Mouse (Mus musculus) stomach, embryonic 16.5 days (tissue): ENCODE measurements around the gene Olfr1394. TPM values are rescaled to one million over a fixed set of nuclear protein-coding genes. Genes with fewer than 3 reads are reported as not detected.
"Not testable (repeated sequence)": the region's sequence is repeated elsewhere in the genome, so short reads cannot be mapped to it uniquely, and the experiment has no call there.

Source experiments
- ATAC-seq: fragments of 200-750 bp; cut with Nextera tagmentation; 2 replicates; pipeline ENCODE4 v1.8.0; 2017; ENCODE audit warnings: moderate number of reproducible peaks, moderate TSS enrichment; ENCODE audit not compliant: insufficient read depth, low FRiP score
- H3K27ac ChIP-seq: fragments of 300-500 bp; sonication (generic); 2 replicates; pipeline ENCODE4 v1.5.1; 2014; ENCODE audit warnings: low read length
- H3K27me3 ChIP-seq: fragments of 300-500 bp; sonication (generic); 2 replicates; pipeline ENCODE4 v1.6.1; 2014; ENCODE audit warnings: low read length, control low read depth, mixed read lengths; ENCODE audit not compliant: control insufficient read depth, insufficient read depth
- H3K36me3 ChIP-seq: fragments of 300-500 bp; sonication (generic); 2 replicates; pipeline ENCODE4 v1.6.1; 2014; ENCODE audit warnings: low read length; ENCODE audit not compliant: control insufficient read depth, insufficient read depth
- H3K4me1 ChIP-seq: fragments of 300-500 bp; sonication (generic); 2 replicates; pipeline ENCODE4 v1.6.1; 2014; ENCODE audit warnings: low read length, control low read depth, mixed read lengths; ENCODE audit not compliant: control insufficient read depth, insufficient read depth
- H3K4me2 ChIP-seq: fragments of 300-500 bp; sonication (generic); 2 replicates; pipeline ENCODE4 v1.6.1; 2014; ENCODE audit warnings: low read depth, low read length, mixed read lengths
- H3K4me3 ChIP-seq: fragments of 300-500 bp; sonication (generic); replicated peaks from 2 replicates; pipeline ENCODE4 v1.5.1; 2014; ENCODE audit warnings: mild to moderate bottlenecking, low read length
- H3K9ac ChIP-seq: fragments of 300-500 bp; sonication (generic); 2 replicates; pipeline ENCODE4 v1.6.1; 2014; ENCODE audit warnings: low read length
- H3K9me3 ChIP-seq: fragments of 300-500 bp; sonication (generic); replicated peaks from 2 replicates; pipeline ENCODE4 v1.6.1; 2016; ENCODE audit warnings: low read length, control low read depth; ENCODE audit not compliant: control insufficient read depth
- WGBS: fragments of 180-500 bp; shearing (Covaris S2); extraction: QIAGEN DNeasy Blood & Tissue Kit; methylation state at CpG from one replicate; pipeline ENCODE4 v1.1.7; 2014; 5-methylcytosine and 5-hydroxymethylcytosine counted together
- polyA plus RNA-seq: library from polyadenylated mRNA; unstranded; fragments of >200 nt; fragmentation: Nextera tagmentation; extraction: Ambion mirVana; gene quantifications from 2 replicates; pipeline ENCODE4 v1.2.1, GENCODE M21; 2015

The Olfr1394 gene
- polyA plus RNA-seq, 1 experiment from 2014 or later = not detected

DNA sequence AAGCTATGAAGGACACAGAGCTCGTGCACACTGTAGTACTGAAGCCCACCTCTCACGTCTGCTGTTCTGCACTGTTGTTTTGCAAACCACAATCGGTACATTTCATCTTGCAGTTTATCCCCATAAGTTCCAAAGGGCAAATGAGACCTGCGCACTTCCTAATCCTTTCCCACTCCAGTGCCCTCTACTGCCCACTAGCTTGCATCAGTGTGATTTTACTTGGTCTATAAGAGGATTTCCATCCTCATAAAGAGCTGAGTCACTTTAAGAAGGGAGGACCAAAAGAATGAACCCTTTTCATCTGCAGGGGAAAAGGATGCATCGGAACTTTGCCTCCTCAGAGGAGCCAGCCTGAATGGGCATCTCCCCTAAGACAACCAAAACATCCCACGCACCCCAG is 32.3 kb downstream of the Olfr1394 start:
- Histone ChIP-seq H3K27me3 (no peaks in the 10 kb centered on the region), H3K27ac (no peak overlapping the region), H3K9me3 (no peaks in the 10 kb centered on the region), H3K4me3 (no peak overlapping the region), H3K9ac (no peak overlapping the region), H3K4me2 (no peak overlapping the region), H3K4me1 (no peaks in the 10 kb centered on the region), H3K36me3 (no peaks in the 10 kb centered on the region)
- 75% methylated on average over 6 of the region's 6 CpGs for WGBS
- ATAC-seq = no peak

GRCm38 (mm10) chr11:49186955-49187488 is 32.8 kb downstream of the Olfr1394 start, which contains the start of gene Btnl9:
Gene Btnl9 (minus strand): TSS chr11:49187159.
- ATAC-seq = no peak
- 69% methylated on average over 8 of the region's 8 CpGs for WGBS
- no peaks in the 10 kb centered on the region for H3K27me3 ChIP-seq

DNA sequence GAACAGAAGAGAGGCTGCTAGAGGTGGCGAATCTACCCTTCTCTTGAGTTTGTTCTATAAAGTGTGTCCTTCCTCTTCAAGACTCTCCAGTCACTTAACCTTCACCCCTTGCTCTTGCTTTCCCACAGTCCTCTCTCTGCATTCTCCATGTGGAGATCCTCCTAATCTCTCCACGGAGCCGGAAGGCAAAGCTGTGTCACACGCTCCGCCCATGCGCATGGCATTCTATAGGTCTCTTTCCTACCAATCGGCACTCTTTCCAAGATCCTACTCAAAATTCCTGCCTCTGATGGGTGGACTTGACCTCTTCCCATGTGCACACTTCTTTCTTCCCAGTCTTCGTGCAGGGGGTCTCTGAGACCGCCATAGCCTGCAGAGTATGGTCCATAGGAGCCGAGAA is 33.5 kb downstream of the Olfr1394 start:
- no peaks in the 10 kb centered on the region for H3K36me3 ChIP-seq
- no peak overlapping the region for H3K4me3 ChIP-seq
- 71% methylated on average over 10 of the region's 10 CpGs for WGBS
- no peaks in the 10 kb centered on the region for H3K9me3 ChIP-seq
- no peak overlapping the region for H3K9ac ChIP-seq
- no peak overlapping the region for H3K27ac ChIP-seq
- ATAC-seq = no peak
- no peak overlapping the region for H3K4me2 ChIP-seq
- no peaks in the 10 kb centered on the region for H3K4me1 ChIP-seq
- no peaks in the 10 kb centered on the region for H3K27me3 ChIP-seq

More at GRCm38 (mm10) chr11:49186955-49187488, 32.8 kb downstream of the Olfr1394 start, which contains the start of gene Btnl9:
- H3K4me1 ChIP-seq = no peaks in the 10 kb centered on the region
- no peaks in the 10 kb centered on the region for H3K9me3 ChIP-seq
- no peak within 1 kb of the TSS for H3K27ac ChIP-seq
- H3K36me3 ChIP-seq = no peaks in the 10 kb centered on the region
- H3K4me2 ChIP-seq = no peak within 1 kb of the TSS
- no peak within 1 kb of the TSS for H3K9ac ChIP-seq
- H3K4me3 ChIP-seq = no peak within 1 kb of the TSS

GRCm38 (mm10) chr11:49189737-49190136 is 35.6 kb downstream of the Olfr1394 start:
- H3K4me1 ChIP-seq = no peaks in the 10 kb centered on the region
- no peak overlapping the region for H3K4me3 ChIP-seq
- H3K27me3 ChIP-seq = no peaks in the 10 kb centered on the region
- WGBS = under 1% methylated on average over 7 of the region's 7 CpGs
- H3K9me3 ChIP-seq = no peaks in the 10 kb centered on the region
- no peak overlapping the region for H3K27ac ChIP-seq
- ATAC-seq = no peak
- no peak overlapping the region for H3K4me2 ChIP-seq
- H3K36me3 ChIP-seq = no peaks in the 10 kb centered on the region
- H3K9ac ChIP-seq = no peak overlapping the region

DNA sequence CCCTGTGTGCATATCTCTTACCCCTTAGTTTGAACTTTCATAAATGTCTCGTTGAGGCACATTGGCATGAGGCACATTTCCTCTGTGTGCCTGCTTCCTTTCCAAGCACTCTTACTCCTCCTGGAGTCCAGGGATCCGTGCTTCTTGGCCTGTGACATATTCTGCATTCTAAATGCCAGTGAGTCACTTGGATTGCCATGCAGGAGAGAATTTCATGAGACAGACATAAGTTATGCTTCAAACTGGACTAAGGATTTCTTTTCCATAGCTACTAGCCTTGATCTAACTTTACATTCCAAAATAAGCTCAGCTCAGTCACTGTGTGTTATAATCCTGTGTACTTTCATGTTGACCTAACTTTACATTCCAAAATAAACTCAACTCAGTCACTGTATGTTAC is 36.9 kb downstream of the Olfr1394 start:
- no peak overlapping the region for H3K27ac ChIP-seq
- no peak overlapping the region for H3K4me3 ChIP-seq
- no peaks in the 10 kb centered on the region for H3K9me3 ChIP-seq
- no peaks in the 10 kb centered on the region for H3K4me1 ChIP-seq
- no peak overlapping the region for H3K4me2 ChIP-seq
- 47% methylated on average over 2 of the region's 2 CpGs for WGBS
- no peaks in the 10 kb centered on the region for H3K36me3 ChIP-seq
- no peak overlapping the region for H3K9ac ChIP-seq
- no peak for ATAC-seq
- no peaks in the 10 kb centered on the region for H3K27me3 ChIP-seq

- not testable (repeated sequence) for H3K9ac ChIP-seq, H3K9me3 ChIP-seq, H3K4me2 ChIP-seq, H3K4me1 ChIP-seq, H3K27ac ChIP-seq, H3K36me3 ChIP-seq, H3K4me3 ChIP-seq, H3K27me3 ChIP-seq, ATAC-seq
- 93% methylated on average over 9 of the region's 9 CpGs for WGBS
Measured at GRCm38 (mm10) chr11:49194771-49195170, 40.6 kb downstream of the Olfr1394 start.

GRCm38 (mm10) chr11:49195819-49196322 is 41.7 kb downstream of the Olfr1394 start:
- Histone ChIP-seq H3K36me3 (no peaks in the 10 kb centered on the region), H3K4me3 (no peak overlapping the region), H3K27me3 (no peaks in the 10 kb centered on the region), H3K9ac (no peak overlapping the region), H3K4me1 (no peaks in the 10 kb centered on the region), H3K9me3 (no peaks in the 10 kb centered on the region), H3K4me2 (no peak overlapping the region), H3K27ac (no peak overlapping the region)
- ATAC-seq = no peak
- WGBS = 77% methylated on average over 7 of the region's 7 CpGs

DNA sequence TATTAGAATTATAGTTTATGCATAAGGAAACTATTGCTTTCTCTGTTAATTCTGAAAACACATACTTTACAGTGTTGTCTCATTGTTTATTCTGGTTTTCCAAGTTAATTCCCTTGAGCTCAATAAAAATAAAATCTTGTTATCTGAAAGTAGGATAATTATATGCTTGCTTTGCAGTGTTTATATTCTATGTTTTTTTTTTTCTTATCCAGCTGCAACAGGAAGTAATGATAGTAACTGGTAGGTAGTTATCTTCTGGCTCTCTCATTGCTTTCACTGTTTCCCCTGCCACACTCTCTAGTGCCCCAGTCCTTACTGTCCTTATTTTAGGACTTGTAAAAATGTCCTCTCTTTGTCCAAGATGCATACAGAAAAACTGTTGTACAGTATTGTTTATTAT is 46.5 kb downstream of the Olfr1394 start:
- Histone ChIP-seq H3K4me1 (peaks cover 13% of the 10 kb centered on the region), H3K27me3 (no peaks in the 10 kb centered on the region), H3K4me2 (no peak overlapping the region), H3K4me3 (no peak overlapping the region), H3K9me3 (no peaks in the 10 kb centered on the region), H3K27ac (no peak overlapping the region), H3K36me3 (no peaks in the 10 kb centered on the region), H3K9ac (no peak overlapping the region)
- no peak for ATAC-seq

GRCm38 (mm10) chr11:49201142-49201541 is 47.0 kb downstream of the Olfr1394 start:
- H3K9me3 ChIP-seq = no peaks in the 10 kb centered on the region
- no peaks in the 10 kb centered on the region for H3K27me3 ChIP-seq
- no peak overlapping the region for H3K9ac ChIP-seq
- ATAC-seq = no peak
- no peak overlapping the region for H3K4me3 ChIP-seq
- no peak overlapping the region for H3K4me2 ChIP-seq
- no peak overlapping the region for H3K27ac ChIP-seq
- H3K36me3 ChIP-seq = no peaks in the 10 kb centered on the region
- peaks cover 13% of the 10 kb centered on the region for H3K4me1 ChIP-seq
